Mouse (Mus musculus) c-Kit-positive CD71-positive TER-119-negative erythroid progenitor cells, embryonic 14.5 days (primary cell): ENCODE results near the gene Pla2g2c.

Experiments
- DNase-seq: peaks from one replicate; pipeline ENCODE4 v3.0.0-alpha.2; 2013; ENCODE audit warnings: low read depth

Pla2g2c gene

GRCm38 (mm10) chr4:138709944-138710343, 14.6 kb upstream of the Pla2g2c start:
- DNase-seq: no peak

- DNase-seq: no peak
Observed at GRCm38 (mm10) chr4:138710633-138711032, 14.0 kb upstream of the Pla2g2c start.

GRCm38 (mm10) chr4:138711051-138711820, 13.4 kb upstream of the Pla2g2c start:
- no peak for DNase-seq

- DNase-seq: no peak
Observed at GRCm38 (mm10) chr4:138712096-138712495, 12.5 kb upstream of the Pla2g2c start.

GRCm38 (mm10) chr4:138712621-138713020, 12.0 kb upstream of the Pla2g2c start:
- DNase-seq: no peak

- no peak for DNase-seq
Observed at GRCm38 (mm10) chr4:138714186-138714585, 10.4 kb upstream of the Pla2g2c start.

- no peak for DNase-seq
Observed at GRCm38 (mm10) chr4:138716697-138717096, 7.9 kb upstream of the Pla2g2c start.

- no peak for DNase-seq
Observed at GRCm38 (mm10) chr4:138718586-138719263, 5.9 kb upstream of the Pla2g2c start.

GRCm38 (mm10) chr4:138719264-138719596, 5.4 kb upstream of the Pla2g2c start:
- no peak for DNase-seq

GRCm38 (mm10) chr4:138723493-138724281, 905 bp upstream of the Pla2g2c start:
- DNase-seq: no peak

- no peak for DNase-seq
Observed at GRCm38 (mm10) chr4:138725127-138725461, 502 bp downstream of the Pla2g2c start.

- DNase-seq: no peak
Observed at GRCm38 (mm10) chr4:138725751-138726150, 1.2 kb downstream of the Pla2g2c start.

- DNase-seq: no peak
Observed at GRCm38 (mm10) chr4:138729018-138729703, 4.6 kb downstream of the Pla2g2c start.

- DNase-seq: no peak
Observed at GRCm38 (mm10) chr4:138734105-138734504, 9.5 kb downstream of the Pla2g2c start.

GRCm38 (mm10) chr4:138734863-138735262, 10.3 kb downstream of the Pla2g2c start:
- DNase-seq: no peak

- DNase-seq: no peak
Observed at GRCm38 (mm10) chr4:138737031-138737430, 12.4 kb downstream of the Pla2g2c start, which contains the start of gene Ubxn10. TSS of gene Ubxn10 (minus strand) at chr4:138737167.

- no peak for DNase-seq
Observed at GRCm38 (mm10) chr4:138739136-138739851, 14.7 kb downstream of the Pla2g2c start.

GRCm38 (mm10) chr4:138745884-138746283, 21.3 kb downstream of the Pla2g2c start:
- DNase-seq: no peak

- no peak for DNase-seq
Observed at GRCm38 (mm10) chr4:138746866-138747265, 22.3 kb downstream of the Pla2g2c start.

- no peak for DNase-seq
Observed at GRCm38 (mm10) chr4:138747851-138748250, 23.3 kb downstream of the Pla2g2c start.

- no peak for DNase-seq
Observed at GRCm38 (mm10) chr4:138748369-138749072, 23.9 kb downstream of the Pla2g2c start.
